Mouse (Mus musculus) embryonic stem cell, embryonic (primary cell): ENCODE results near the gene Hist1h2an.
"Not testable (repeated sequence)": the region's sequence is repeated elsewhere in the genome, so short reads cannot be mapped to it uniquely, and the experiment has no call there.

Experiments used
- CTCF ChIA-PET, 4 experiments: fragments of 300-600 bp in 2 of 4; fragments of 350-600 bp in 2 of 4; sonication (Branson Sonifier 250); formaldehyde crosslinking; loops; one replicate each; lab custom pipeline; 2022; ENCODE audit warnings: inconsistent platforms in 2 of 4; lab: Charles Lee
- POLR2A ChIA-PET, 4 experiments: fragments of 300-600 bp in 2 of 4; fragments of 350-600 bp in 2 of 4; sonication (Branson Sonifier 250); formaldehyde crosslinking; loops; one replicate each; lab custom pipeline; 2022; ENCODE audit warnings: antibody characterized with exemption in 4 of 4, inconsistent platforms in 1 of 4; lab: Charles Lee

Gene Hist1h2an

GRCm38 (mm10) chr13:21786899-21787629, at the start of gene Hist1h2an, which contains the start of gene Hist1h2bp:
Gene Hist1h2an, minus strand, starts transcription at chr13:21787218.
Gene Hist1h2bp, plus strand, starts transcription at chr13:21787461.
- ChIA-PET POLR2A (interaction anchor here (0.6 to 22.5 kb wide), 94 partner anchors 8 to 1973 kb away, joined by 3 to 823 read pairs (median 5); partner anchors contain the start of genes Hist1h2ag (in 4 of the 4), Hist1h2ai (in 4 of the 4), Hist1h2ak (in 4 of the 4) and Hist1h2bj (in 4 of the 4)), CTCF (interaction anchor here in 2 of 4 experiments (0.6 to 1.5 kb wide), 2 partner anchors 43 to 256 kb away, joined by 3 to 4 read pairs; partner anchors contain the start of genes Hist1h2ag (in 1 of the 2) and Hist1h2bj (in 1 of the 2))

- CTCF ChIA-PET = not testable (repeated sequence)
These were observed 46.4 kb upstream of the Hist1h2an start, which contains the start of the genes Hist1h2ap and Hist1h2br for GRCm38 (mm10) chr13:21833461-21833860. Gene Hist1h2ap, minus strand, starts transcription at chr13:21833507. Gene Hist1h2br, plus strand, starts transcription at chr13:21833743.

GRCm38 (mm10) chr13:21831418-21832394, 44.7 kb upstream of the Hist1h2an start, which contains the start of gene Hist1h4n:
Gene Hist1h4n, minus strand, starts transcription at chr13:21832196.
- CTCF ChIA-PET = not testable (repeated sequence)
- POLR2A ChIA-PET = interaction anchor here in 3 of 4 experiments (0.6 to 6.3 kb wide), 23 partner anchors 10 to 1755 kb away, joined by 3 to 68 read pairs (median 5); partner anchors contain the start of genes Hist1h2ak (in 3 of the 3), Hist1h2bn (in 3 of the 3), Hist1h2ag (in 2 of the 3) and Hist1h2ah (in 2 of the 3)

More at GRCm38 (mm10) chr13:21833461-21833860, 46.4 kb upstream of the Hist1h2an start, which contains the start of the genes Hist1h2ap and Hist1h2br:
- POLR2A ChIA-PET = not testable (repeated sequence)

GRCm38 (mm10) chr13:21830344-21830743, 43.3 kb upstream of the Hist1h2an start:
- ChIA-PET POLR2A (interaction anchor here in 3 of 4 experiments (0.7 to 6.3 kb wide), 19 partner anchors 9 to 1909 kb away, joined by 3 to 68 read pairs (median 5); partner anchors contain the start of genes Hist1h2an (in 3 of the 3), Hist1h2ag (in 2 of the 3), Hist1h2ah (in 2 of the 3) and Hist1h2bj (in 2 of the 3)), CTCF (no interaction called here)

DNA sequence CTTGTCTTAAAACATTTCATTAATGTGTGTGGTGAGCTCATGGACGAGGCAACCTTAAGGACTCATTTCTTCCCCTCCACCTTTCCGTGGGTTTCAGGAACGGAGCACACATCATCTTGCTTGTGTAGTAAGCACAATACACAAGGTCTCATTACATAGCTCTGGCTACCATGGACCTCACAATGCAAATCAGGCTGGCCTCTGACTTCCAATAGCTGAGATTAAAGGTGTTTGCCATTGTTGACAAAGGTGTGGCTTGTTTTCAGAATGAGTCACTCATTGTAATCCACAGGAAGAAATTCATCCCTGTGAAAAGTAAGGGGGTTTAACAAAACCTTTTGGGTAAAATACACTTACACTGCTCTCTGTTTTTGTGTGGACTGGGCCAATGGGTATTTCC, 41.5 kb upstream of the Hist1h2an start:
- POLR2A ChIA-PET = interaction anchor here (0.7 to 6.3 kb wide), 35 partner anchors 33 to 1932 kb away, joined by 3 to 68 read pairs (median 5); partner anchors contain the start of genes Hist1h2ag (in 3 of the 4), Hist1h2ah (in 3 of the 4), Hist1h2ak (in 3 of the 4) and Hist1h2an (in 3 of the 4)

DNA sequence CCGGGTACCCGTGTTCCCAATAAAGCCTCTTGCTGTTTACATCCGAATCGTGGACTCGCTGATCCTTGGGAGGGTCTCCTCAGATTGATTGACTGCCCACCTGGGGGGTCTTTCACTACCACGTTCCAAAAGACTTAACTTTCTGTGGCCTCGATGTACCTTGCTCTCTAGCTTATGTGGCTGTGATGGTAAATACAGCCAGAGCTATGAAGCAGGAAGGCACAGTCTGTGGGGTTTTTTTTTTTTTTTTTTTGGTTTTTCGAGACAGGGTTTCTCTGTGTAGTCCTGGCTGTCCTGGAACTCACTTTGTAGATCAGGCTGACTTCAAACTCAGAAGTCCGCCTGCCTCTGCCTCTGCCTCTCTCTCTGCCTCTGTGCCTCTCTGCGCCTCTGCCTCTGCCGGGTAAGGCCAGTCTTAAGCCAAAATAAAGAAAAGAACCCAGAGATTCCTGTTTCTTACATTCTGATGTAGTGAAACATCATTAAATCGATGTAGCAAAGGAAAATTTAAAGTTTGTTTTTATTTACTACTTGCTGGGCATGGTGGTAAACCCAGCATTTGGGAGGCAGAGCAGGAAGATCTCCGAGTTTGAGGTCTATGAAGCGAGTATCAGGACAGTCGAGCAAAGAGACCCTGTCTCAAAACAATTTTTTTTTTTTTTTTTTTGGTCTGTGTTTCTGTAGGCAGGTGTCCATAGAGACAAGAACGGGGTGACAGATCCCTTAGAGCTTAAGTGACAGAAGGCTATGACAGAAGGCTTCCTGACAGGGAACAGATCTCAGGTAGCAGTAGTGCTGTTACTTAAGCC, 33.3 kb upstream of the Hist1h2an start:
- CTCF ChIA-PET = not testable (repeated sequence)
- POLR2A ChIA-PET = interaction anchor here in 3 of 4 experiments (0.6 to 4.1 kb wide), 16 partner anchors 10 to 1591 kb away, joined by 3 to 29 read pairs (median 10); partner anchors contain the start of genes Hist1h4n (in 3 of the 3), Hist1h2ag (in 2 of the 3), Hist1h2an (in 2 of the 3) and Hist1h2bj (in 2 of the 3)

More for the DNA sequence above, 41.5 kb upstream of the Hist1h2an start:
- CTCF ChIA-PET = no interaction called here

- POLR2A ChIA-PET = interaction anchor here in 3 of 4 experiments (0.6 to 1.1 kb wide), 7 partner anchors 10 to 231 kb away, joined by 4 to 11 read pairs (median 4); partner anchors contain the start of genes Hist1h2ag (in 1 of the 3), Hist1h2ah (in 1 of the 3), Hist1h2bj (in 1 of the 3) and Hist1h2bk (in 1 of the 3)
- CTCF ChIA-PET = not testable (repeated sequence)
These were observed 25.1 kb upstream of the Hist1h2an start for GRCm38 (mm10) chr13:21812092-21812491.

- POLR2A ChIA-PET = interaction anchor here in 3 of 4 experiments (0.6 to 1.1 kb wide), 7 partner anchors 11 to 232 kb away, joined by 4 to 11 read pairs (median 4); partner anchors contain the start of genes Hist1h2ag (in 1 of the 3), Hist1h2ah (in 1 of the 3), Hist1h2bj (in 1 of the 3) and Hist1h2bk (in 1 of the 3)
These were observed 24.5 kb upstream of the Hist1h2an start, which contains the start of gene Hist1h4m for GRCm38 (mm10) chr13:21811539-21811938. Gene Hist1h4m, plus strand, starts transcription at chr13:21811746.

GRCm38 (mm10) chr13:21811074-21811473, 24.1 kb upstream of the Hist1h2an start:
- POLR2A ChIA-PET, CTCF ChIA-PET: not testable (repeated sequence)

More at GRCm38 (mm10) chr13:21811539-21811938, 24.5 kb upstream of the Hist1h2an start, which contains the start of gene Hist1h4m:
- CTCF ChIA-PET = not testable (repeated sequence)

- POLR2A ChIA-PET, CTCF ChIA-PET: not testable (repeated sequence)
These were observed 23.1 kb upstream of the Hist1h2an start, which contains the start of the genes Hist1h2bq and Hist1h2ao for GRCm38 (mm10) chr13:21810073-21810472. Gene Hist1h2bq, minus strand, starts transcription at chr13:21810197. Gene Hist1h2ao, plus strand, starts transcription at chr13:21810465.

DNA sequence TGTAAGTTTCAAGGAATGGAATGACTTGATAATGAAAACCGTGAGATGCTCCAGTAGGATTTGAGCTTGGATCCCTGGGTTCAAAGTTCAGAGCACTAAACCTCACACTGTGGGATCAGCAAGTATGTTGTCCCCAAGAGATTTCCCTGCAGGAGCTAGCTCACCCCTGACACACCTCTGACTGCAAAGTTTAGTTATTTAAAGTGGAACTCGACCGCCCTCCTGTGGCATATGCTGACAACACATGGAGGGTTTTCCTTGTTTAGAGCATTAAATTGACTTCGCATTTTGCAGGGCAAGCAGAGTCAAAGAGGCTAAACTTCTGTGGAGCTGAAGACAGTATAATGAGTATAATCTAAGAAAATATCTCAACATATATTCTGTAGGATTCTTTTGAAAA, 16.0 kb upstream of the Hist1h2an start:
- POLR2A ChIA-PET, CTCF ChIA-PET: not testable (repeated sequence)

- POLR2A ChIA-PET, CTCF ChIA-PET: not testable (repeated sequence)
These were observed 10.1 kb upstream of the Hist1h2an start for GRCm38 (mm10) chr13:21797163-21797562.

- ChIA-PET CTCF (no interaction called here), POLR2A (interaction anchor here in 2 of 4 experiments (0.9 to 1.5 kb wide), 4 partner anchors 8 to 85 kb away, joined by 3 to 5 read pairs (median 4); partner anchors contain the start of genes Hist1h1b (in 1 of the 2), Hist1h2an (in 1 of the 2) and Hist1h2bp (in 1 of the 2))
These were observed 8.6 kb upstream of the Hist1h2an start for GRCm38 (mm10) chr13:21795584-21795983.

- ChIA-PET POLR2A (interaction anchor here (0.5 to 22.5 kb wide), 55 partner anchors 8 to 1948 kb away, joined by 3 to 823 read pairs (median 5); partner anchors contain the start of genes Hist1h2ak (in 4 of the 4), Hist1h2bn (in 4 of the 4), Hist1h1b (in 3 of the 4) and Hist1h2ai (in 3 of the 4)), CTCF (no interaction called here)
These were observed 3.7 kb upstream of the Hist1h2an start for GRCm38 (mm10) chr13:21790601-21791283.

DNA sequence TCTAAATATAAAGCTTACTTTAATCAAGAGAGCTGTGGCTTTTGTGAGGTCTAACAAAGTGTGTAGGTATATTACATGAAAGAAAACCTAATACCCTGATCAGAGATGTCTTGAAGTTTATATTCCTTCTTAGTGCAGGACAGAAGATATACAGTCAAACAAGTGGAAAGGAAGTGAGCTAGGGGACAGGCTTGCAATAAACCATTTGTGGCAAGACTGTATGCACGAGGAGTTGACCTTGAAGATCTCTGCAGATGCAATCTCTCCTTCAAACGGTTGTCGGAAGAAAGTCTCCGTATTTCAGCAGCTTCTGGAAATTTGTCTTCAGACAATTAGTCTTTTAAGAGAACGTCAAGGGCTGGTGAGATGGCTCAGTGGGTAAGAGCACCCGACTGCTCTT, 2.9 kb upstream of the Hist1h2an start:
- POLR2A ChIA-PET = interaction anchor here in 3 of 4 experiments (0.5 to 22.5 kb wide), 26 partner anchors 9 to 618 kb away, joined by 3 to 823 read pairs (median 10); partner anchors contain the start of genes Hist1h1b (in 3 of the 3), Hist1h2ai (in 3 of the 3), Hist1h2ak (in 3 of the 3) and Hist1h2bl (in 3 of the 3)
- CTCF ChIA-PET = no interaction called here
